Mouse (Mus musculus) mature B cell (primary cell): ENCODE results near the gene Camk2d.

Experiments used
- in situ Hi-C: fragments of 300-500 bp; cut with MboI; formaldehyde crosslinking; loops from 2 replicates; pipeline ENCODE4 v1.14.3; 2019

Camk2d gene

DNA sequence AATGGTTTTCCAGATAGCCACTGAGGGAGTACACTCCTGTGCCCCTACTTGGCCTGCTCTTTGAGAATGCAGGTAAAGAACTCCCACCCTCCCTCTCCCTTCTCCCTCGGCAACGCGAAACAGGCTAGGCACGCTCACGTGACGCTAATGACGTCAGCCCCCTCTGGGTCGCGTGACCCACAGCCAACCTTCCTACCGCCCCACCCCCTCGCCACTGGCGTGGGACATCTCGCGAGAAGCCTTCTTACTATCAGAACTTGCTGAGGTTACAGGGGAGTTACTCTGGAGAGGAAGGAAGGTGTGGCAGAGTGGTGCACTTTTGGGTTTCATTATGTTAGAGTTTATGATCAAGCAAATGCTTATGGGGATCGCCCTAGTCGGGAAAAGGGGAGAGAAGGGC lies at the start of gene Camk2d:
Camk2d (plus strand) TSS at position 217 of the 400 bp plus-strand sequence.
- in situ Hi-C loops = loop anchor here (5.0 to 25.0 kb wide), 2 partner anchors 101 to 166 kb away; no protein-coding TSS in a partner anchor

GRCm38 (mm10) chr3:126547941-126548340 lies 48.2 kb upstream of the Camk2d start:
- in situ Hi-C loops = no loop called here

DNA sequence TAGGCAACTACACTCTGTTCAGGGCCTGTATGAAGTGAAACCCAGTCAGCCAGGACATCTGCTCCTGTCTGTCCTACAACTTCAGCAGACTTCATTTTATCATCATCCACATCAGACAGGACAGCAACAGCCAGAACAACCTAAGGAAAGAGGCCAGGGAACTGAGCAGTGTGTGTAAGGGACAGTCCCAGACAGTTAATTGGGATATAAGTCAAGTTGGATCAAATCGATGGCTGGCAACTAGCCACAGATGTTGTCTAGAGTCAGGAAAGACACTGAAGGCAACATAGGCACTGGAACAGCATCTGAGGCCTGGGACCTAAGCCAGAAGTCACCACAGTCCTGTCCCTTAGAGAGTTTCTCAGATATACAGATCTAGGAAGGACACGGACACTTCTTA lies 32.5 kb upstream of the Camk2d start:
- in situ Hi-C loops = no loop called here

DNA sequence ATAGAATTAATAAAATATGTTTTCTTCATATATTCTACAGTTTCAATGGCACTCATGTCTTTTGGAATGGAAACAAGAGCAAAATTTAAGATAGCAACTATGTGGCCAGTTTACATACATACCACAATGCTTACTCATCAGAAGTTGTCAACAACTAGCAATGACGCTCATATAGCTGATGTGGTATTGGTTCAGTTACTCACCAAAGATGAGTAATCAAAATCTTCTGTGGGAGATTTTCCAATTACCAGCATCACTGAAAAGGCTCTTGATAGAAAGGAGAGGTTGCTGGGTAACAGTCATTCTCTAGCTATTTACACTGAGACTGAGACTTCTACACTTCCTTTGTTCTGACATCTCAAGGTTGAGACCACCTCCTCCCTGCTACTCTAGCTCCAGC lies 25.5 kb upstream of the Camk2d start:
- in situ Hi-C loops = no loop called here

- in situ Hi-C loops = no loop called here
Observed at GRCm38 (mm10) chr3:126572915-126573314, 23.2 kb upstream of the Camk2d start.

- in situ Hi-C loops = loop anchor here (25.0 kb wide), 1 partner anchor 186 kb away; no protein-coding TSS in a partner anchor
Observed at GRCm38 (mm10) chr3:126575927-126576326, 20.2 kb upstream of the Camk2d start.

DNA sequence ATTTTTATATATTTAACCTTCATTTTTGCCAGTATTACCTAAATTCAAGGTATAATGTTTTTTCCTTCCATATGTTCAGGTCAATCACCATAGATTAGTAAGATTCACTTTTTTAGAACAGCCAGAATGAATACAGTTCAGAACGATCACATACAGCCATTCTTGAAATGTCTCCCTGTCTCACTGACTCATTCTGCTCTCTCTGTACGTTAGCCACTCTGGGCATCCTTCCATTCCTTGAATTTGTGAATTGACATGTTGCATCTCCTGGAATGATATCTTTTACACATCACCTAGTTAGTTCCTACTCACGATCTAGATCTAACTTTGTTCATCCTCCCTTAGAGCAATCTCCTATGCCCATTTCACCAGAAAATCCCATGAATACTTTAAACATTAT lies 10.0 kb upstream of the Camk2d start:
- in situ Hi-C loops = loop anchor here (25.0 kb wide), 1 partner anchor 176 kb away; no protein-coding TSS in a partner anchor

DNA sequence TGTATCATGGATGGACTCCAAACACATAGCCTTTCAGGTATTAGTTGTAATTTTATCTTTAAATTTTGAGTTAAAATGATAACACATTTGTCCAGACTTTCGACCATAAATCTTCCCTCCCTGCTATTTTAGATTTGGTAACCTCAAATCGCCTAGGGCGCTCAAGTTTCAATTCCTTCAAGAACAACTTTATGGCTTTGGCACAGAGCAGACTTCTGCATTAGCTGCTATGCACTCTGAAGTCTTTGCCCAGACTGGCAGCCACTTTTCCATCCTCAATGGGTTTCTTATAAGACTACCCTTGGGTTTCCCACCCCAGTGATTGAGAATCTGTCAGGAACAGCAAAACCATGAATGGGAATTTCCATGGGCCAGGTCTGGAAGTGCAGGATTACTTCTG lies 8.6 kb upstream of the Camk2d start:
- in situ Hi-C loops = loop anchor here (25.0 kb wide), 1 partner anchor 175 kb away; no protein-coding TSS in a partner anchor

DNA sequence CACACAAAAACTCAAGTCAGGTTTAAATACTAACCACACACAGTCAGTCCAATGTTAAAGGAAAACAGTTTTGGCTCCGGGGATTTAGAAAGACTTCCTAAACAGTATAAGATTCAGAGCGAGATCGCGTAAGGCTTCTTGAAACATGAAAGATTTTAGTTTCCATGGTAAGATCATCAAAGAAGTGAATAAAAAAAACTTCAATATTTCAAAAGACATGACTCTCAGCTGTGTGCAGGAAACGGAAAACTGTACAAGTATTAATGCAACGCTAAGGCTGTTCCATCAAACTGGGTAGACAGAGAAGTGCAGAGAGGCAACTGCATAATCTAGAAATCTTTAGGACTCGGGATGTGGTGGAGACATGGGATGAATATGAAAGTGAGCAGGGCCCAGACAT lies 6.5 kb upstream of the Camk2d start:
- in situ Hi-C loops = loop anchor here (25.0 kb wide), 1 partner anchor 173 kb away; no protein-coding TSS in a partner anchor

DNA sequence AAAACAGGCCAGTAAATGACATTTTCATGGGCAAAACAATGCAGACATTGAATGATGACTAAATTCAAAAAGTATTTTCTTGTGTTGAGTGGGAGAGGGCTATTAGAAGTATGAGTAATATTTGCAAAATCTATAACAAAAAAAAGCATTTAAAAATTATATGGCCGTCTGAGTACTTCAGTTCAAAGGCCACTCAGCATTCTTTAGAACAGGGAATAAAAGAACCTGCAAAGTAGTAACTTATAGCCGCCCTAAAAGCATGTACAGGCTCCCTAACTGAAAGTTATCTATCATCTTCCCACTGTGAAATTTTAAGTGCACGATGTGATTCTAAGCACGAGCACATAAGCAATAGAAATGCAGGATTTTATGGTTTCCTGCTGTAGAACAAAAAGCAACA lies 646 bp upstream of the Camk2d start:
- in situ Hi-C loops = loop anchor here (5.0 to 25.0 kb wide), 2 partner anchors 102 to 167 kb away; no protein-coding TSS in a partner anchor

- in situ Hi-C loops = loop anchor here (5.0 to 25.0 kb wide), 2 partner anchors 101 to 166 kb away; no protein-coding TSS in a partner anchor
Observed at GRCm38 (mm10) chr3:126596491-126597160, 524 bp downstream of the Camk2d start.

DNA sequence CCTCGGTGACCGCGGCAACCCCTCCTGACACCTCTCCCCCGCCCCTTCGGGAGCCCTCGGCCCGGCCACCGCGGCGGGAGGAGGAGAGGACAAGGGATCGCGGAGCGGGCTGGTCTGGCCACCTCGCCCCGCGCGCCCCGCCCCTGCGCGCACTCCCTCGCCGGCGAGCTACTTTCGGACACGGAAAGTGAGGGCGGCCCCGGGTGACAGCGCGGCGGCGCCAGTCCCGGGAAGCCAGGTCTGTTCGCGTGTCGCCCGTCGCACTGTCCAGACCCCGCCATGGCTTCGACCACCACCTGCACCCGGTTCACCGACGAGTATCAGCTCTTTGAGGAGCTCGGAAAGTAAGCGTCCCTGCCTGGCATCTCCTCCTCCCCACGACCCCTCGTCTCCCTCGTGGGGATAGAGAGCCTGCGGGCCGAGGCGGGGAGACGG lies 1.1 kb downstream of the Camk2d start:
- in situ Hi-C loops = loop anchor here (5.0 to 25.0 kb wide), 2 partner anchors 100 to 165 kb away; no protein-coding TSS in a partner anchor

GRCm38 (mm10) chr3:126597596-126598328 lies 1.7 kb downstream of the Camk2d start:
- in situ Hi-C loops = loop anchor here (5.0 to 25.0 kb wide), 2 partner anchors 100 to 165 kb away; no protein-coding TSS in a partner anchor

GRCm38 (mm10) chr3:126598329-126598676 lies 2.2 kb downstream of the Camk2d start:
- in situ Hi-C loops = loop anchor here (5.0 to 25.0 kb wide), 2 partner anchors 99 to 164 kb away; no protein-coding TSS in a partner anchor

DNA sequence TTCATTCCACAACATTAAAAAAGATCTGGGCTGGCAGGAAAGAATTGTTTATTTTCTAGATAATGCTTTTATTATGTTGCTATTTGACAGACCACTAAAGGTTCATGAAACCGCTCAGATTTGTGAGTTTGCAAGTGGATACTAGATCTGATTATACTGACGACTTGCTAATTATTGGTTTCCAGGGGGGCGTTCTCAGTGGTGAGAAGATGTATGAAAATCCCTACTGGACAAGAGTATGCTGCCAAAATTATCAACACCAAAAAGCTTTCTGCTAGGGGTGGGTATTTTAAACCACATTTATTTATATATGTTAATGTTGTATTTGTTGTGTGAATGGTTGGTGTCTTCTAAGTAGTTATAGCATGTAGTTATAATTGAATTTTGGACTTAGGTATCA lies 2.8 kb downstream of the Camk2d start:
- in situ Hi-C loops = loop anchor here (5.0 to 25.0 kb wide), 2 partner anchors 98 to 163 kb away; no protein-coding TSS in a partner anchor

DNA sequence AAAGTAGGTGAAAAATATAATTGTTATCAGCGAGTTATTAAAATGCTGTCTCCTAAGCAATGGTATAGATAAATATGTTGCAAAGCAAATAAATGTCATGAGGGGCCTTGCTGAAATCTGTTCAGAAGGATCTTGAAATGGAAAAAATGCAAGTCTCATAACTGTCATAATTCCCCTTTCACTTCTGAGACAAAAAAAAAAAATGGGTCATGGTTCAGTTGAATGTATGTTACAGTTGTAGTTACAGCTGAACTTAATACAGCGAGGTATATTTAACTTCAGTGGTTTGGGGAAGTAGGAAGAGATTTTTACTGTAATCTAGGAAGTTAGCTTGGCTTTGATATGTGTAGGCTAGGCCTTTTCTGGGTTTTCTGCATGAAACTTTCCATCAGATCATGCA lies 3.2 kb downstream of the Camk2d start:
- in situ Hi-C loops = loop anchor here (5.0 to 25.0 kb wide), 2 partner anchors 98 to 163 kb away; no protein-coding TSS in a partner anchor

- in situ Hi-C loops = loop anchor here (5.0 to 25.0 kb wide), 2 partner anchors 97 to 162 kb away; no protein-coding TSS in a partner anchor
Observed at GRCm38 (mm10) chr3:126599936-126600335, 3.8 kb downstream of the Camk2d start.

DNA sequence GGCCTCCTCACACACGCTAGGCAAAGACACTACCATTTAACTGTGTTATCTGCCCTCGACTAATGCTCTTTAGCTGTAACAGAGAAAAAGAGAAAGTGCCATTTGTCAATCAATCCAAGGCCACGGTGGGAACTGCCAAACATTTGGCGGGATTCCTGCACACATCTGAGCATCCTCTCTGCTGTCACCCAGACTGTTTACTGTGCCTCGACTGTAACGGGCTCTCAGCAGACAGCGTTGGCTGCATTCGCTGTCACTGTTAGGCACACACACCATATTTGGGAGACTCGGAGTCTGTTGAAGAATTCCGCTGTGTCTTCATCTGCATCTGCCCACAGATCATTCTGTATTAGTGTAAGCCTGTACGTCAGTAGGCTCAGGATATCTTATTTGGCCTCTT lies 6.7 kb downstream of the Camk2d start:
- in situ Hi-C loops = no loop called here

DNA sequence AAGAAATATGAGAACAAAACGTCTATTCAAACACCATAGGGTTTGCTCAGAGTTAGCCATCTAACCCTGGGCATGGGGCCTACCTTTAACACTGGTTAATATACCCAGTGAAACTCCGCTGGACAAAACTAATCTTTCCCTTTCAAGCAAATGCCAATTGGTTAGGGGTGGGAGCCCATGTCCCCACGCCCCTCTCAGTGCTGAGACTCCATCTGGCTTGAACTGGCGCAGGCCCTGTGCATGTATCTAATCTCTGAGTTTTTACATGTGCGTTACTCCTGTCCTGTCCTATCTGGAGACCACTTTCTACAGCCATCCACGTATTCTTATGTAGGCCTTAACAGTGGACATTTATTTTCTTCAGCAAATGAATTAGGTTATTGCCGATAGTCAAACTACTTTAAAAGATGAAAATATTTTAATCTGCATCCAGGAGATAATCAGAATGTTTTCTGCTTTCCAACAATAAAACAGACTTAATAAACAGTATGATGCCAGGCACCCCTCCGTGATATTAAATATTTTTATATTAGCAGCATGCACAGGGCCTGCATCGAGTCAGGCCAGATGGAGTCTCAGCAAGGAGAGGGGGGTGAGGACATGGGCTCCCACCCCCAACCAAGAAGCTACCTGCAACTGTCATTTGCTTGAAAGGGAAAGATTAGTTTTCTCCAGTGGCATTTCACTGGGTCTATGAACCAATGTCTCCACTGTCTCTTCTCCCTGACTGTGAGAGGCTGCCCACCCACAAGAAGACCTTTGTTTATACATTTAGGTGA lies 8.7 kb downstream of the Camk2d start:
- in situ Hi-C loops = no loop called here

DNA sequence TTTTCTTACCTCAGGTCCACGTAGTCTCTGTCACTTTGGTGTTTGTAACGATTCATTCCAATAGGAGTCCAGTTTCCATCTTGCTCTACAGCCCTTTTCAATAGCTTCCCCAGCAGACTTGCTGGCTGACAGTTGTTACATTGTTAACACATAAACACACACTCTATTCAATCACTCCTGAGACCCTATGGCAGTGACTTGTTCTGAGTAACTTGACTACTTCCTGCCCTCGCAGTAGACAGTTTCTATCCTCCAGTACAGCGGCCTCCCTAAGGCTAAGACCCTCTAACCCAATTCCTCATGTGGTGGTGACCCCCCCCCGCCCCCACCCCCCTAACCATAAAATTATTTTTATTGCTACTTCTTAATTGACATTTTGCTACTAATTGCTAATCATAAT lies 13.2 kb downstream of the Camk2d start:
- in situ Hi-C loops = no loop called here

DNA sequence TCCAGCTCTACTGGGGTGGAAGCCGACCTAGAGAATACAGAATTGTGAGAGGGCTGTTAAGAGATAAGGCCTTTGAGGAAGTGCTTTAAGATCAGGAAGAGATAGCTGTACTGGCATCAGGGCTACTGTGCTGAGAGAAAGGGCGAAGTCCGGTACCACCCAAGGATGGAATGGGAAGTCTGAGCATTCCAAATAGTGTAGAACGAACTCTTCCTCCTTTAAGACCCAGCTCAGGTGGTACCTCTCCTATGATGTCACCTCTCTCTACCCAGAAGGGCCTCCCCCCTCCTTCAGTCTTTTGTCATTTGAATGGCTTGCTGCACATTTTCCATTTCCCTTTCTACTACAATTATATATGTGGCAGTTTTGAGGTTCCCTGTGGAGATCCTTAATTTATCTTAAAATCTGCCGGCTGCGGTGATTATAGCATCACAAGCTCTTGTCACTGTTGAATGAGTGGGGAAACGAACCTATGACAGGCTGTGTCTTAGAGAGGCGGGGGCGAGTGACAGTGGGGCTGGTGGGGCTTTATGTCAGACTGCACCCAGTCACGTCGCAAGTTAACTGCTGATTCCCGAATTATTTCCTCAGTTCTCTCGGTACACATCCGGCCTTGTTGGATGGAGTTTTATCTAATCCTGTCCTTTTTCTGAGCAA lies 13.8 kb downstream of the Camk2d start:
- in situ Hi-C loops = no loop called here
